Mouse (Mus musculus): ENCODE measurements at regions not wholly inside any gene's neighbourhood (a gene's known extent, or its start where the extent isn't known, plus 50 kb on each side); places are given as distances from the start of the nearest gene placed in this dataset.

DNA sequence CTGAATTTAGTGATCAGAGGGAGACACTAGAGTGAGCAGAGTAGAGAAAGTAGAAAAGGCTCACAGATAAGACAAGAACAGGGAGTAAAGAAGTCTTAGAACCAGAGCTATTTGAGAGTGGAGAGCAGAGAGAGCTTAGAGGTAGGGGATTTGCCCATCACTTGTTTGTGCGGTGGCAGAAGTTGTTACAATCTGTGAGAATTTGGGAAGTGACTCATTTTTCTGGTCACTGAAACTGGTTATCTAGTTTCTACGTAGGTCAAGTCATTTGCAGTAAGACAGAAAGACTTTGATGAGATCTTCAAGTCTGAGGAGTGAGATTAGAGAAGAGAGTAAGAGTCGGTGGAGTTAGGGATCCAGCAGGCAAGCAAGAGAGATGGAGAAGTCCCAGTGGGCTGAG lies 239.0 kb upstream of the Srek1ip1 start:
- TF ChIP-seq CHD2 (IDR thresholded peaks at IDR 0.05; ENCODE audit: low read depth, low read length) (no peak), HCFC1 (IDR thresholded peaks at IDR 0.05; ENCODE audit: borderline replicate concordance, insufficient read depth, low read length) (no peak), ZC3H11A (IDR thresholded peaks at IDR 0.05; ENCODE audit: borderline replicate concordance, low read depth, low read length) (no peak)

Data from ES-E14 (cell line).